Mouse (Mus musculus) ovary, postnatal 14 days (tissue): ENCODE measurements at regions not wholly inside any gene's neighbourhood (a gene's known extent, or its start where the extent isn't known, plus 50 kb on each side); places are given as distances from the start of the nearest gene placed in this dataset.

Experiments
- DNase-seq: peaks from one replicate; pipeline ENCODE4 v3.0.0; 2022; ENCODE audit warnings: low spot score

DNA sequence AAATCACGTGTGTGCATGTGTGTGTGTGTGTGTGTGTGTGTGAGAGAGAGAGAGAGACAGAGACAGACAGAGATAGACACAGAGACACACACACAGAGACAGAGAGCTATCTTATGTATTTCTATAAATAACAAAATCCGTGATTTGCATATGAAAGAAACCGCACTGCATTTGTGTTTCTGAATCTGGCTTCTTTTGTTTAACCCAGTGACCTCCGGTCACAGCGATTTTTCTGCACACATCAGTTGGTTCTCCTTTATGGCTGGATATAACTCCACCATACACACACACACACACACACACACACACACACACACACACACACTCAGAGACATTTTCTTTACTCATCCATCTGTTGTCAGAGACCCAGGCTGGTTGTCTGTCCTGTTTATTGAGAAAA lies 58.2 kb upstream of the Lhx8 start:
- DNase-seq = no peak

DNA sequence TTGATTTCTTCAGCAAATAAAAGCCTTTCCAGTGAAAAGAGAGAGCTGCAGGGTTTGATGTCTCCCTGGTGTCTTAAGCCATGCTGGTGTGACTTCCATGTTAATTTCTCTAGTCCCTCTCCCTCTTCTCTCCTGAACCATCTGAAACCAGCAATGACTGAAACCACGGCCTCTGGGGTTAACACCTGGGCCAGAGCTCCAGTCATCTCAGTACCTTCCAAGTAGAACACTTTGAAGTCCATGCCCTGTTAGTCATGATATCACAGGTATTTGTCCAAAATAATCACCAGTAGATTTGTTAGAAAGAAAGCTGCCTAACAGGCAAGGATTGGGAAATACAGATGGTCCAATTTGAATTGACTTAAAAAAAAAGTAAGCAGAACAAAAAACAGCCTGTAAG lies 56.8 kb upstream of the Lhx8 start:
- DNase-seq = no peak

DNA sequence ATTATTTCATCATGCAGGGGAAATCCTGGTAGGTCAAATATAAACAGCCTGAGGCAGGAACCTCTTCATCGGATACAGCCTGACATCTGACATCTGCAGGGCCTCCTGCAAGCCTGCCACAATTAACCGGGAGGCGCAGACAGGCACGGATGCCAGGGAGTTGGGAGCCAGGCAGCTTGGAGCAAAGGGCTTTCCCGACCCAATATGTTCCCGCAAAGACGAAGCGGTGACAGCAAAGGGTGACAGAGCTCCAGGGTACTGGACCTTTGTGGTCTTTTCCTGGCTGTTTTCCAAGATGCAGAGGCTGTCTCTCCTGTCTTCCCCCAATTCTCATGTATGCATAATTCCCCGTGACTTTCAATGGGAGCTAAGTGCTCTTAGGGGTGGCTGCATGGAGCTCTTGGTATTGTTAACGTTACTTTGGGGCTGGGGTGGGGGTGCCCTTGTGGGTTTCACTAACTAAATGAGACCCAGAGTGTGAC lies 55.4 kb upstream of the Lhx8 start:
- no peak for DNase-seq

DNA sequence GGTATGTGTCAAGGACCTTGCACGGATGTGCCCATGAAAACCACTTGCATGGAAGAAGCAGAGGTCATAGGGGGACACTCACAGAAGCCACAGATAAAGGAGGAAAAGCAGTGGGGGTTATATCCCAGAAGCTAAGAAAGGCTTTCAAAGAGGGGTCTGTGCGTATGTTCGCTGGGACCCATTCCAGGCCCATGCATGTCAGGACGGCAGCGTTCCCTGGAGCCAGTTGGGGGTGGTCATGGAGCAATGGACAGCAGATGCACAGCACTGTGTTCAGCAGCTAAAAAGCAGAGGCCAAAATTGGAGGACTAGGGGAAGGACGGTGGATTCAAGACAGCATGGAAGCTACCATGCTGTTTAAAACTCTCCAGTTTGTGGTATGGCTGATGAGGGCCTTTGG lies 52.4 kb upstream of the Lhx8 start:
- DNase-seq = no peak

DNA sequence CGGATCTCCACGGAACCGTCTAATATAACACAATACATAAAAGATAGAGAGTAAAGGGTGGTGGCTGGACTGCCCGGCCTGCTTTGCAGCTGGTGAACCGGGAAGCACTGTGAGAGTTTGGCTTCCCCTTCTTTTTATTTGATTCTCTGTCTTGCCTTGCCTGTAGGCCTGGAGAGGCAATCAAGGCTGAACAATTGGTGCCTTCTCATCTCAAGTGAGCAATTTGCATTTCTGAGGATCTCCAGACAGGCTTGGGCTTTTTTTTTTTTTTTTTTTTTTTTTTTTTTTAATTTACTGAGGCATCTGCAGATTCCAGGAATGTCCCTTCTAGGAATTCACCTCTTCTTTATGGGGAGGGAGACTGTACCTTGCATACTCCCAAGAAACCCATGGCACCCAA lies 51.1 kb upstream of the Lhx8 start:
- DNase-seq = no peak
